Mouse (Mus musculus): ENCODE results near the gene Paics. TPM values are rescaled to one million over a fixed set of nuclear protein-coding genes. Genes with fewer than 3 reads are reported as not detected.

The Paics gene
- 80.1 and 97.5 TPM in 2 replicates for polyA plus RNA-seq (2012; rRNA removed)

GRCm38 (mm10) chr5:76951106-76952027 lies at the start of gene Paics, which contains the start of gene Ppat:
Gene Paics, plus strand, starts transcription at chr5:76951307.
Gene Ppat, minus strand, starts transcription at chr5:76951578.

GRCm38 (mm10) chr5:76905405-76906154 lies 45.5 kb upstream of the Paics start, which contains the start of gene Aasdh:
Gene Aasdh, minus strand, starts transcription at chr5:76905514.

GRCm38 (mm10) chr5:76974554-76975285 lies 23.6 kb downstream of the Paics start, which contains the start of gene Srp72:
Gene Srp72, plus strand, starts transcription at chr5:76974683.

GRCm38 (mm10) chr5:77004051-77004821 lies 53.1 kb downstream of the Paics start, which contains the start of gene Arl9:
Gene Arl9, plus strand, starts transcription at chr5:77004055.

DNA sequence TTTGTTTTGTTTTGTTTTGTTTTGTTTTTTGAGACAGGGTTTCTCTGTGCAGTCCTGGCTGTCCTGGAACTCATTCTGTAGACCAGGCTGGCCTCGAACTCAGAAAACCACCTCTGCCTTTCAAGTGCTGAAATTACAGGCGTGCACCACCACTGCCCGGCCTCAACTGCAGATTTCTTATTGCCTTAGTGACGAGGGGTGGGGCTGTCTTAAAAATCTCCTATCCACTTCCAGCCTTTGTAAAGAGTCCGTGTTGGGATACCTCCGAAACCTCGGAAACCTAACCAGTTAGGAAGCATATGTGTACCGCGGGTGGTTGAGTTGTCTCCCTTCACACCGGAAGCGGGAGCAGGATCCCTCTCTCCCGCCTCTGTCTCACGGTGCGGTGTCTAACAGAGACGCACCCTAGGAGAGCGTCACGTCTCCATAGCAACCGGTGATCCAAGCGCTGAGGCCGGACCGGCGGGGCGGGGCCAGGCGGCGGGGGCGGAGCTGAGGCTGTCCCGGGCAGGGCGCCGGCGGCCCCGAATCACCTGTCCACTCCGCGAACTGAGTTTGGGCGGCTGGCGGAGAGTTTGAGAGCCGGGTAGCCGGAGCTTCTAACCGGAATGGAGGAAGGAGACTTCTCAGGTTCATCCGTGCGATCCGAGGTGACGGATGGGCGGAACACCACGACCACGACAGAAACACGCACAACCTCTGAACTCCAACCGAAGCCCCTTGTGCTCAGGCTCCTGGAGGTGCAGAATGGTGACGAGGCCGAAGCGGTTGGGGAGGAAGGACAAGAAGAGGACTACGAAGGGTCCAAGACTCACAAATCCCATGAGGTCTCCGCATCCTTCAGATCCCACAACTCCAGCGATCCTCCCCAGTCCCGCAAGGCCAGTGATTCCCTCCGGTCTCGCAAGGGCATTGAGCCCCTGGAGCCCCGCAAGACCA lies 64.7 kb downstream of the Paics start, which contains the start of gene Thegl:
TSS of gene Thegl (plus strand) at position 480 of the 939 bp plus-strand sequence.

Other genes starting within 250 kb of the Paics start
- 6.5 and 7.3 TPM in 2 replicates for gene Aasdh, start 45.8 kb upstream of the Paics start, polyA plus RNA-seq (2012; rRNA removed)
- 16.1 and 18.6 TPM in 2 replicates for gene Ppat, start 271 bp downstream of the Paics start, polyA plus RNA-seq (2012; rRNA removed)
- gene Srp72, start 23.4 kb downstream of the Paics start, polyA plus RNA-seq (2012; rRNA removed), result 35.0 and 39.0 TPM in 2 replicates
- 0.32 and 0.54 TPM in 2 replicates for gene Arl9, start 52.7 kb downstream of the Paics start, polyA plus RNA-seq (2012; rRNA removed)
- gene Thegl, start 64.7 kb downstream of the Paics start, polyA plus RNA-seq (2012; rRNA removed), result 0.12 and 0.22 TPM in 2 replicates
- gene Hopx, start 163.8 kb downstream of the Paics start, polyA plus RNA-seq (2012; rRNA removed), result 0.62 and 0.71 TPM in 2 replicates

All from liver, embryonic 14 days (tissue).